In the genomic region with DNA sequence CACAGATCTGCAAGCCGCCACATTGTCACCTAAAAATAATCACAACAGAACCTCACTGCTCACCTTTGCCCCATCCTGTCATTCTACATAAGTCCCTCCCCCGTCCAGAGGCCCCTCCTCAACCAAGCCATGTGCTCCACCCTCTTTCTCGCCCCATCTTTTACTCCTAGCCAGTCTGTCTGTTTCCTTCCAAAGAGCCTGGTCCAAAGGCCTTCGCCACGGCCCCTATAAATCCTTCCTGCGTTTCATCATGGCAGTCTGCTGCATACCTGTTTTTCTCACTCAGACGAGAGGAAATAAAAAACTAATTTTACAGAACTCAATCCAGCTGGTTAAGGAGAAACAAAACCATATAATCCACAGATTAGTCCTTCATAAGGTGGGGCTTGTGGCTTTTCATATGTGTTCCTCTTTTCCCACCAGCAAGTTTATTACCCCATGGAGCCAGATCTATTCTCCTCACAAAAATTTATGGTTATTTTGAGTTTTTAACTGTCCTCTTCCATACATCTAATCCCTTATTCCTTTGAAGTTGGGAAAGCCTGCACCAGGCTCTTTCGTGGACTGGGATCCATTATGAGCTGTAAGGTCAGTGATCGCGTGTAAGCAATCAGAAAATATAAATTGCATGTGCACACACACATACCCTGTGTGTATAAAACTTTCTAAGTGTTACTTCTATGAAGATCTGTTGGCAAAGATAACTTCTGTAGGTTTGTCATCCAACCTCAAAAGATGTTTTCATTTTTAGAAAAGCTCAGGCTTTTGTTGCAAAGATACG, we compare ENCODE assay signal across 25 mouse cellular contexts.
DNase-seq lines count a peak whose midpoint lies in the region; ATAC-seq and TF ChIP-seq lines count a peak whose summit lies in the region.
"Had no signal": no experiment of that assay in that cellular context is flagged by ENCODE, and none has a peak within 500 bp of the region (broad histone marks: within the 10 kb centered on the region; RNA-seq: fewer than 3 reads in every experiment).

No protein-coding gene starts in this region.

- H3K27me3 ChIP-seq in limb, embryonic 11.5 days (ENCODE audit: control insufficient read depth, insufficient read depth, low read length): no peaks in the 10 kb centered on the region
- peaks cover 45% of the 10 kb centered on the region for H3K27me3 ChIP-seq in limb, embryonic 14.5 days (ENCODE audit: control insufficient read depth, insufficient read depth, low read length)
- H3K27me3 ChIP-seq in forebrain, embryonic 11.5 days (ENCODE audit: control insufficient read depth, insufficient read depth, low read length): peaks cover 82% of the 10 kb centered on the region
- H3K27me3 ChIP-seq: heart, embryonic 13.5 days had no signal

- no peak overlapping the region for H3K9ac ChIP-seq in limb, embryonic 11.5 days (ENCODE audit: low read length)
- H3K9ac ChIP-seq in limb, embryonic 14.5 days (ENCODE audit: low read depth, low read length, severe bottlenecking): no peak overlapping the region
- H3K9ac ChIP-seq in forebrain, embryonic 11.5 days (ENCODE audit: low read length): no peak overlapping the region
- H3K9ac ChIP-seq: forebrain, postnatal 0 days; heart, embryonic 13.5 days; hindbrain, embryonic 14.5 days had no signal

- 17% methylated on average over 11 of the region's 11 CpGs for WGBS in limb, embryonic 11.5 days
- 23% methylated on average over 11 of the region's 11 CpGs for WGBS in limb, embryonic 14.5 days
- 80% methylated on average over 11 of the region's 11 CpGs for WGBS in forebrain, embryonic 11.5 days

- DNase-seq in embryo, embryonic 10.5 days (ENCODE audit: low spot score): peak; percentile 6
- no peak for DNase-seq in embryo, embryonic 10 days (ENCODE audit: low spot score)
- peak; percentile 77 for DNase-seq in limb, embryonic 11.5 days (ENCODE audit: low spot score)
- no peak for DNase-seq in limb, embryonic 14.5 days (ENCODE audit: low spot score)
- no peak for DNase-seq in forebrain, embryonic 11.5 days (ENCODE audit: low spot score)
- no peak for DNase-seq in kidney, adult 9 months
- DNase-seq: adrenal gland, adult 8-10 months; adrenal gland, postnatal 25 days; cerebellum, adult 2 months; cerebellum, adult 9-11 months; cerebellum, postnatal 36 days; forebrain, postnatal 0 days; gastrocnemius, postnatal 25 days; heart, adult 2 months; heart, postnatal 14 days; heart, postnatal 4 days had no signal

- H3K9me3 ChIP-seq in limb, embryonic 11.5 days (ENCODE audit: control insufficient read depth, low read length): no peaks in the 10 kb centered on the region
- H3K9me3 ChIP-seq in limb, embryonic 14.5 days (ENCODE audit: control insufficient read depth, low read length): no peaks in the 10 kb centered on the region
- no peaks in the 10 kb centered on the region for H3K9me3 ChIP-seq in forebrain, embryonic 11.5 days (ENCODE audit: control insufficient read depth, low read length)
- H3K9me3 ChIP-seq: forebrain, embryonic 10.5 days; heart, embryonic 10.5 days; heart, embryonic 13.5 days had no signal

- H3K4me3 ChIP-seq in limb, embryonic 11.5 days (ENCODE audit: low read depth, low read length): no peak overlapping the region
- no peak overlapping the region for H3K4me3 ChIP-seq in limb, embryonic 14.5 days (replicated peaks; ENCODE audit: low read length)
- no peak overlapping the region for H3K4me3 ChIP-seq in forebrain, embryonic 11.5 days (ENCODE audit: low read depth, low read length)
- H3K4me3 ChIP-seq: forebrain, embryonic 10.5 days; heart, adult 2 months; heart, embryonic 10.5 days; heart, embryonic 13.5 days had no signal

- no peaks in the 10 kb centered on the region for H3K36me3 ChIP-seq in limb, embryonic 11.5 days (ENCODE audit: control insufficient read depth, insufficient read depth, low read length)
- no peaks in the 10 kb centered on the region for H3K36me3 ChIP-seq in limb, embryonic 14.5 days (ENCODE audit: control insufficient read depth, insufficient read depth, low read length)
- no peaks in the 10 kb centered on the region for H3K36me3 ChIP-seq in forebrain, embryonic 11.5 days (ENCODE audit: control insufficient read depth, insufficient read depth, low read length)
- H3K36me3 ChIP-seq: forebrain, embryonic 10.5 days; heart, embryonic 10.5 days; heart, embryonic 13.5 days had no signal

- H3K4me2 ChIP-seq in limb, embryonic 11.5 days (ENCODE audit: low read depth, severe bottlenecking): no peak overlapping the region
- no peak overlapping the region for H3K4me2 ChIP-seq in limb, embryonic 14.5 days (replicated peaks; ENCODE audit: low read depth, low read length, severe bottlenecking)
- H3K4me2 ChIP-seq in forebrain, embryonic 11.5 days (ENCODE audit: low read depth, low read length, severe bottlenecking): no peak overlapping the region
- H3K4me2 ChIP-seq: heart, embryonic 13.5 days; hindbrain, embryonic 14.5 days had no signal

- H3K27ac ChIP-seq in limb, embryonic 11.5 days (replicated peaks; ENCODE audit: low read depth, low read length): no peak overlapping the region; the same call in 1 of the 2 replicates
- H3K27ac ChIP-seq in limb, embryonic 14.5 days (replicated peaks; ENCODE audit: low read depth, low read length): no peak overlapping the region
- H3K27ac ChIP-seq in forebrain, embryonic 11.5 days (ENCODE audit: low read depth, low read length): no peak overlapping the region
- H3K27ac ChIP-seq: forebrain, embryonic 10.5 days; heart, adult 2 months; heart, embryonic 10.5 days; heart, embryonic 13.5 days; hindbrain, embryonic 14.5 days; hindbrain, postnatal 0 days had no signal

- peaks cover 17% of the 10 kb centered on the region for H3K4me1 ChIP-seq in limb, embryonic 11.5 days (ENCODE audit: control insufficient read depth, insufficient read depth, low read length)
- peaks cover 13% of the 10 kb centered on the region for H3K4me1 ChIP-seq in limb, embryonic 14.5 days (ENCODE audit: control insufficient read depth, insufficient read depth, low read length)
- peaks cover 9% of the 10 kb centered on the region; the same call in 1 of the 2 replicates for H3K4me1 ChIP-seq in forebrain, embryonic 11.5 days (replicated peaks; ENCODE audit: control insufficient read depth, insufficient read depth, low read length)
- H3K4me1 ChIP-seq: heart, embryonic 10.5 days; heart, embryonic 13.5 days had no signal

- peak; percentile 82 for ATAC-seq in limb, embryonic 11.5 days (ENCODE audit: insufficient number of reproducible peaks, low FRiP score, low TSS enrichment, low read depth)
- peak; percentile 32 for ATAC-seq in limb, embryonic 14.5 days (ENCODE audit: low FRiP score, low read depth)
- ATAC-seq in forebrain, embryonic 11.5 days (replicated peaks; ENCODE audit: low FRiP score): no peak
- ATAC-seq: activated CD4-positive, CD25-positive, alpha-beta regulatory T cell, adult 4 months; forebrain, embryonic 14.5 days; forebrain, postnatal 0 days; hindbrain, postnatal 0 days; inflammation-experienced regulatory T-cells, adult 6 months; intestine, embryonic 16.5 days had no signal

- TF ChIP-seq POLR2A in limb, embryonic 14.5 days (IDR thresholded peaks at IDR 0.05; ENCODE audit: borderline replicate concordance, extremely low read depth, insufficient read depth, insufficient read length): no peak

Comparison
In these comparisons a context has a peak if more than half of its experiments do, and no peak if none do; other contexts are left out.
1. DNase-seq: peak in embryo, embryonic 10.5 days (single experiment) and limb, embryonic 11.5 days (single experiment); none in embryo, embryonic 10 days (single experiment), limb, embryonic 14.5 days (single experiment), forebrain, embryonic 11.5 days (single experiment) and kidney, adult 9 months (single experiment).